Mouse (Mus musculus) cortical plate, adult 2 months (tissue): ENCODE results near the gene Zfp444. TPM values are rescaled to one million over a fixed set of nuclear protein-coding genes. Genes with fewer than 3 reads are reported as not detected.
"Not testable (repeated sequence)": the region's sequence is repeated elsewhere in the genome, so short reads cannot be mapped to it uniquely, and the experiment has no call there.

Experiments
- H3K27ac ChIP-seq: fragments of 200-500 bp; 2 replicates; pipeline ENCODE4 v1.5.1; 2012; ENCODE audit warnings: low read length, control low read depth, inconsistent platforms; ENCODE audit not compliant: insufficient read depth
- H3K4me1 ChIP-seq: fragments of 200-500 bp; 2 replicates; pipeline ENCODE4 v1.6.1; 2011; ENCODE audit warnings: low read length; ENCODE audit not compliant: control insufficient read depth, insufficient read depth
- H3K4me3 ChIP-seq: fragments of 200-500 bp; 2 replicates; pipeline ENCODE4 v1.5.1; 2011; ENCODE audit warnings: mild to moderate bottlenecking, low read length, control low read depth; ENCODE audit not compliant: insufficient read depth
- CTCF ChIP-seq: fragments of 200-500 bp; IDR thresholded peaks from 2 replicates; pipeline ENCODE4 v1.5.1; 2011; ENCODE audit warnings: mild to moderate bottlenecking, control low read depth, low read length; ENCODE audit not compliant: insufficient read depth; ENCODE audit errors: extremely low read depth
- POLR2A ChIP-seq: fragments of 200-500 bp; IDR thresholded peaks from 2 replicates; pipeline ENCODE4 v1.6.1; 2011; ENCODE audit warnings: mild to moderate bottlenecking, low read length, control low read depth; ENCODE audit not compliant: insufficient read depth; ENCODE audit errors: extremely low read depth
- polyA plus RNA-seq: library from polyadenylated mRNA; depleted of rRNA; stranded (reverse); fragments of >200 nt; gene quantifications from 2 replicates; pipeline ENCODE4 v1.2.3, GENCODE M21; 2012

The Zfp444 gene
- polyA plus RNA-seq, 1 experiment = 56.1 TPM

DNA sequence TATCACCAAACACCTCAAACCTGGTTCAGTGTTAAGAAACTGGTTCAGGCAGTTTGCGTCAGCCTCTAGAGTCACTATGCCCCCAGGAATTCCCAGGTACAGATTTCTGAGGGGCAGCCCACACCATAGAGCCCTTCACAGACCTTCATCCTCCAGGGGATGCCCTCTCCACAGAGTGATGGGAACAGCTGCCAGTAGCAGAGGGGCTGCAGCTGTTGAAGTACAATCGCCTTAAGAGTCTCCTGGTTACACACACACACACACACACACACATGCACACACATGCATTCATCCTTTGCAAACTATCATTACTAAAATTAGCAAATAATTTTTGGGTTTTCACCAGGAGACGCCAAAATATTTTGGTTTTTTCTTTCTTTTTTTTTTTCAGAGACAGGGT, 12.4 kb upstream of the Zfp444 start:
- Histone ChIP-seq H3K27ac (no peak overlapping the region), H3K4me1 (peaks cover 4% of the 10 kb centered on the region; the same call in 1 of the 2 replicates), H3K4me3 (no peak overlapping the region)
- TF ChIP-seq POLR2A (no peak), CTCF (no peak)

DNA sequence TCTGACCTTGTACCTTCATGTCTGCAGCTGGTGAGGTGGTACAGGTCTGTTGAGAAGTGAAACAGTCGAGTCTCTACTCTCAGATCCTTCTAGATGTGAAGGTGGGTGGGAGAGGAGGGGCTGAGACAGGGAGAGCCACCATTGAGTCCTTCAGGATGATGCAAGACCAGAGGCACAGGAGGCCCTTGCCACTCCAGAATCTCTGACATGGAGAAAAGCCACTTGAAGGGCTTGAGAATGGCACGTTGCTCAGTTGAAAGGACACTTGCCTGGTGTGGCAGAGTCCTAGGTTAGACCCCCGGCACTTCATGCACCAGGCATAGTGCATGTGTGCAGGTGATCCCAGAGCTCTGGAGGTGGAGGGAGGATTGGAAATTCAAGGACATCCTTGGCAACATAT, 10.5 kb upstream of the Zfp444 start:
- peaks cover 3% of the 10 kb centered on the region; the same call in 1 of the 2 replicates for H3K4me1 ChIP-seq
- H3K27ac ChIP-seq = no peak overlapping the region
- H3K4me3 ChIP-seq = no peak overlapping the region
- TF ChIP-seq POLR2A (no peak), CTCF (no peak)

DNA sequence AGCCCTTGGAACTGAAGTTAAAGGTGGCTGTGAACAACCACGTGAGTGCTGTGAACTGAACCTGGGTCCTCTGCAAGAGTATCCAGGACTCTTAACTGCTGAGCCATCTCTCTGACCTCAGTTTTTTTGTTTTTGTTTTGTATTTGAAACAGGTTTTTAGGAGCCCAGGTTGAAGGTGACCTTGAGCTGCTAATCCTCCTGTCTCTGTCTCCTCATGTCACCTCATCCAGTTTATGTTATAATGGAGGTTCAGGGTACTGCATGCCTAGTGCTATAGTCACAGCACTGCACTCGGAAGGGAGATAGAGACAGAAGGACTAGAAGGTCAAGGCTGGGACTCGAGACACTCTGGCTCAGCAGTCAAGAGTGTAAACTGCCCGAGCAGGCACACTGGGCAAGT, 9.9 kb upstream of the Zfp444 start:
- H3K4me3 ChIP-seq = no peak overlapping the region

DNA sequence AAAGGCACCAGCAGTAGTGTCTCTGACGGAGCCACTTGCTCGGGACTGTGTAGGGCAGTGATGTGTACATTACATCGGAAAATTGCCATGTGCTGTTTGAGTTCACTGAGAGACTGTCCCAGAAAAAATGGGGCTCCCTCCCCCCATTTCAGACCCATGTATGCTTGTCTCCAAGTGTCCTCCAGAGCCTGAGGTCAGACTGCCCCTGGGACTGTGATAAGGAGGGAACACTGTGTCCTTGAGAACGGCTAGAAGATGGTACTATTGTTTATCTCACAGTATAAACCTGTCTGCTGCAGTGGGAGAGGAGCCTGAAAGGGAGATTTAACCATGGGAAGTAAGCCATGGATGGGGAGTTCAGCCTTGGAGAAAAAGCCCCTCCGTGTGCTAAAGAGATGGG, 7.4 kb upstream of the Zfp444 start:
- H3K4me3 ChIP-seq = no peak overlapping the region
- no peak for TF ChIP-seq POLR2A
- no peak for TF ChIP-seq CTCF
- no peaks in the 10 kb centered on the region for H3K4me1 ChIP-seq
- no peak overlapping the region for H3K27ac ChIP-seq

More for the DNA sequence above, 9.9 kb upstream of the Zfp444 start:
- TF ChIP-seq CTCF (no peak), POLR2A (no peak)
- H3K27ac ChIP-seq = no peak overlapping the region
- H3K4me1 ChIP-seq = no peaks in the 10 kb centered on the region

DNA sequence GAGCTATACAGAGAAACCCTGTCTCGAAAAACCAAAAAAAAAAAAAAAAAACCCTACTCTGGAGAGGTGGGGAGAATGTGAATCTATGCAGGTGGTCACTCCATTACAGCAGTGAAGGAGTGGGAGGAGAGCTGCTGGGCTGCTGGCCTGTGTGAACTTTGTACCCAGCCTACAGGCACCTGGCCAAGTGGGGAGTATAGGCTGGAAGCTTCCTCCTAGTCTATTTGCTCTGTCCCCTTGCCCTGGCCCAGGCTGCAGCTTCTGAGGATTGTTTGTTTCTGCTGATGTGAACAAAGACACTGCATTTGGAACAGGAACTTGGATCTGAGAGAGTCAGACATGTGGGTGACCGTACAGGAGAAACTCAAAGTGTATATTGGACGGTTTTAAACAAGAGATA, 2.6 kb upstream of the Zfp444 start:
- Histone ChIP-seq H3K4me1 (peaks cover 3% of the 10 kb centered on the region), H3K27ac (no peak overlapping the region), H3K4me3 (no peak overlapping the region)
- TF ChIP-seq POLR2A (no peak), CTCF (no peak)

DNA sequence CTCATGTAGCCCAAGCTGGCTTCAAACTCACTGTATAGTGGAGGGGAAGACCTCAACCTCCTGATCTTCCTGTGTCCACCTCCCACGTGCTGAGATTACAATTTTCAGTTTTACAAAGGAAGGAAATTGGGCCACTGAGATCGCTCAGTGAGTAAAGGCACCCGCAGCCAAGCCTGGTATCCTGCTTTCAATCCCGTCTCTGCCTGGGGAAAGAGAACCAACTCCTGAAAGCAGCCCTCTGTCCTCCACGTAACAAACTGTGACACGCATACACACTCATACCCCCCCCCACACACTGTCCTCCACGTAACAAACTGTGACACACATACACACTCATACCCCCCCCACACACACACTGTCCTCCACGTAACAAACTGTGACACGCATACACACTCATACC, 1.6 kb upstream of the Zfp444 start:
- Histone ChIP-seq H3K4me1 (peaks cover 3% of the 10 kb centered on the region), H3K4me3 (no peak overlapping the region), H3K27ac (no peak overlapping the region)
- TF ChIP-seq CTCF (no peak), POLR2A (no peak)

DNA sequence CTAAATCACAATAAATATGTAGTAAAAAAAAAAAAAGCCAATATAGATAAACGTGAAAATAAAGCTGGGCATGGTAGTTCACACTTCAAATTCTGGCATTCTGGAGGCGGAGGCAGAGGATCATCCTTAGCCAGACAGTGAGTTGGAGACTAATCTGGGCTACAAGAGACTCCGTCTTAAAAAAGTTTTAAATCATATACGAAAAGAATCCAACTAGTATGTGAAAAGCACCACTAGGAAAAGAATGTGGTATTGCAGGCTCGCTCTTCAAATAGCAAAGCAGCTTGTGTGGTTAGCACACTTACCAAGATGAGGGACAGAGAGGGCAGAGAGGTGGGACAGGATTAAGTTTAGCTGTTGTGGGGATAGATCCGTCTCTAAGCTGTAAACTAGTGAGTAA, 1.2 kb upstream of the Zfp444 start:
- TF ChIP-seq CTCF (no peak), POLR2A (no peak)
- Histone ChIP-seq H3K4me1 (peaks cover 3% of the 10 kb centered on the region), H3K27ac (peak overlapping the region; percentile 56; the same call in 1 of the 2 replicates), H3K4me3 (peak overlapping the region; percentile 48; the same call in 1 of the 2 replicates)

DNA sequence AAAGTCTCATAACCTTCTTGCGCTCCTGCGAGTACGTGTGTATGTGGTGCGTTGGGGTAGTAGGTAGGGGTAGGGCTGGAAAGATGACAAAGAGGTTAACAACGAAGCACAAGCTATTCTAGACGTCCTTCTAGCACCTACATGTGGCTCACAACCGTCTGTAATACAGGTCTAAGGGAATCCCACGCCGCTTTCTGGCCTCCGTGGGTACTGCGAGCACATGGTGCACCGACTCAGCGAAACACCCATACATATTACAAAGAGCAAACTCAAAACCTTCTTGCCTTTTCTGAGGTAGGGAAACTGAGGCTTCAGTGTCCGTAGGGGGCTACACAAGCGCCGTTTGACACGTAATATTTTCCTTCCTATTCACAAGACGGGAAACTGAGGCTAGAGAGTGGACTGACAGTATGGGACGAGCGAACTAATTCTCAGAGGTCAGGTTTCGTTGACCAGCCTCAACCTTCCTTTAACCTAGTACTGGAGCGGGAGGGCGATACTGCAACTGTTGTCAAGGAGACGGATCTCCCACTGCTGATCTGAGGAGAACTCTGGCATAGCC, 501 bp upstream of the Zfp444 start:
- Histone ChIP-seq H3K27ac (peak overlapping the region; percentile 56), H3K4me1 (peaks cover 3% of the 10 kb centered on the region), H3K4me3 (peak overlapping the region; percentile 48)
- no peak; the same call in 1 of the 2 replicates for TF ChIP-seq POLR2A
- TF ChIP-seq CTCF = peak; percentile 37; the same call in 1 of the 2 replicates

DNA sequence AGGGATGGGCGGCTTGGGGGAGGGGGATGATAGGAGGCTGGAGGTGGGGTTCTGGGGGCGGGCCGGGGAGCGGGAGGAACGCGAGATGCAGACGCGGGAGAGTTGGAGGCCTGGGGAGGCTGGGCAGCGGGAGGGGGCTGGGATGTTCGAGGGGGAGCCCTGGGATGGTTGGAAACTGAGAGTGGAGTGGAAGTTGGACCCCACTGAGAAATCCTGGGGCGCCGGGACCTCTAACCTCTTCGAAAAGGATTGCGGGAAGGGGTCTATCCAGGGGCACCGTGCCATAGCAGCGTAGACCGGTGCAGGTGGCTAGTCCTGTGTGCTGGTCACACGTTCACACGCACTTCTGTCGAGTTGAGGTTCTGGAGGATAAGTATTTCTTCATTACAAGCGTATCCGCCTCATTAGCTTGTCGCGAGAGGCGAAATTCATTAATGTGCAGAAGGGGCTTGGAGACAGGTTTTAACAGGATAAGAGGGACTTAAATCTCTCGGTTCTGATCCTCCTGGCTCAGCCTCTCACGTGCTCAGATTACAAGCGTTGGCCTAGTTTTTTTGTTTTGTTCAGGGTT, 733 bp downstream of the Zfp444 start:
- Histone ChIP-seq H3K4me1 (peaks cover 3% of the 10 kb centered on the region), H3K27ac (peak overlapping the region; percentile 31; the same call in 1 of the 2 replicates), H3K4me3 (peak overlapping the region; percentile 48)
- TF ChIP-seq POLR2A = no peak
- TF ChIP-seq CTCF = no peak

DNA sequence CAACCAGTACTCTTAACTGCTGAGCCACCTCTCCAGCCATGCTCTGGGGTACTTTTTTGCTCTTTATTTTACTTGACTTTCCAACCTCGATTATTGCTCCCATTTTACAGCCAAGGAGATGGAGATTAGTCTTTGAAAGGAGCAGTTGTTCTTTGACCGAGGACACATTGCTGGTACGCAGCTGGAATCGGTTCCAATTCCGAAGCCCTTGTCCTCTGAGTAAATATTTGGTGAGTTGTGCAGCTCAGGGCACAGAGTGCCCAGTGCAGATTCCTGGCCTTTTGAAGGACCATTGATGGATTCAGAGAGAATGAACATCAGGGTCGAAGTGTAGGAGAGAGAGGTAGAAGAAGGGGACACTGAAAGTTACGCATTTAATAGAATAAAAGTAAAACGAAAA, 1.8 kb downstream of the Zfp444 start:
- H3K4me1 ChIP-seq = peaks cover 3% of the 10 kb centered on the region
- no peak overlapping the region for H3K27ac ChIP-seq
- no peak overlapping the region for H3K4me3 ChIP-seq
- TF ChIP-seq CTCF (no peak), POLR2A (no peak)

DNA sequence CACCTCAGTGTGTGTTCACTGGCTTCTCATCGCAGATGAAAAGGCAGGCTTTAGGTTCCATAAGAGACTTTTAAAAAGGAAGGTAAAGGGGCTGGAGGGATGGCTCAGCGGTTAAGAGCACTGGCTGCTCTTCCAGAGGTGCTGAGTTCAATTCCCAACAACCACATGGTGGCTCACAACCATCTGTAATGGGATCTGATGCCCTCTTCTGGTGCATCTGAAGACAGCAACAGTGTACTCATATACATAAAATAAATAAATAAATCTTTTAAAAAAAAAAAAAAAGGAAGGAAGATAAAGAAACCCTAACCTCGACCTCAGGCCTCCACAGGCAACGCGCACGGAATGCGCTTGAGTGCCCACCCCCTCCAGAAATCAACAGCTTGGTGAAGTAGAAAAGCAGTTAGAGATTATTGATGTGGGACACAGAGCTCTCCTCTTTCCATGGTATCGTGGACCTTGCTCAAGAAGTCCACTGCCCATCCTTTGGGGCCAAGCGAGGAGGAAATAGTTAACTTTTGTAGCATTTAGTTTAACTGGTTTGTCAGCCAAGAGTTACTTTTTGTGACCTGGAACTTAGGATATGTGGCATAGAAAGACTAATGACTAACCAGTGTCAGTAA, 2.5 kb downstream of the Zfp444 start:
- not testable (repeated sequence) for H3K4me1 ChIP-seq, H3K4me3 ChIP-seq

More for the DNA sequence above, 2.5 kb downstream of the Zfp444 start:
- not testable (repeated sequence) for H3K27ac ChIP-seq
